Mouse (Mus musculus) olfactory bulb, adult 2 months (tissue): Measurements from ENCODE around the gene Tmf1.
A peak's percentile ranks its signal among the peaks of the same experiment; 100 is the strongest.

ENCODE experiments used
- CTCF ChIP-seq: fragments of 200-500 bp; IDR thresholded peaks from 2 replicates; pipeline ENCODE4 v1.5.1; 2012; ENCODE audit warnings: low read depth, mild to moderate bottlenecking, low read length, moderate library complexity; ENCODE audit not compliant: insufficient read depth
- POLR2A ChIP-seq: fragments of 200-500 bp; IDR thresholded peaks from 2 replicates; pipeline ENCODE4 v1.6.1; 2012; ENCODE audit warnings: mild to moderate bottlenecking, low read depth, low read length, moderate library complexity; ENCODE audit not compliant: insufficient read depth

GRCm38 (mm10) chr6:97210191-97210961 is 31.5 kb upstream of the Tmf1 start, which contains the start of gene Arl6ip5:
- TF ChIP-seq CTCF (no peak), POLR2A (peak; percentile 38; the same call in 1 of the 2 replicates)
